Mouse (Mus musculus): ENCODE measurements around the gene Efcab10. TPM values are rescaled to one million over a fixed set of nuclear protein-coding genes. Genes with fewer than 3 reads are reported as not detected.

The Efcab10 gene
- polyA plus RNA-seq (2015; fragmentation: Nextera tagmentation; extraction: Ambion mirVana) = 0.36 and 0.46 TPM in 2 replicates

- DNase-seq (ENCODE audit: low spot score) = no peak
Measured at GRCm38 (mm10) chr12:33394804-33395623, at the start of gene Efcab10. Gene Efcab10 (plus strand): TSS chr12:33394854.

DNA sequence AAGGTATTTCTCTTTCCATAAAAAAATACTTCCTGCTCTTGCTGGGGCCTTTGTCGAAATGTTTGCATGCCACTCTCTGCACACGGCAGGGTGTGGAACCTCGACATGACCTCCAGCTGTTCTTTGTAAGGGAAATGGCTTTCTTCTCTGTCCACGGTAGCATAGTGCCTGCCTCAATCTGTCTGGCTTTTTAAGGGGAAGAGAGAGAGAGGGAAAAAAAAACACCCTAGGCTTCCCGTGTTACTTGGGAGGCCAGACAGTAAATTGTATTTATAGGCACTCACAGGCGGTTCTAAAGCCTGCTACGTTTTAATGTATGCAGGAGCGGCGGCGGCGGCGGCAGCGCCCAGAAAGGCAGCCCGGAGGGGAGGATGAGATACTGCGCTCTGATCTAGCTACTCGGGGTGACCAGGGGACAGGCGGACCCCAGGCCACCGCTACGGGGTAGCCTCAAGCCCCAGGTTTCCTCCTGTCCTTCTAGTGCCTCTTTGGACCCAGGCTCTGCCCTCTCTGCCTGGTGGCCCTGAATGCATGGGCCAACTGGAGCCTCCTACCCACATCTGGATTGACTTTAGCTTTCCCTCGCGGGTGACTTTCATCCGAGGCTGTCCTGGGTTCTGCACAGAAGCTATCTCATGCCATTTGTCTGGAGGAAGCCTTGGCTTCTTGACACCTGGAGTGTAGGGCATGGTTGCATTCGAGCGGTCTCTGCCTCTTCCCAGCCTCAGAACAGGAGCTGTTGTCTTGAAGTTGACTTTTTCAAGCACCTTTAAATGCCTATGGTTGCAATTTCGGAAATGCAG, 49.5 kb upstream of the Efcab10 start:
- DNase-seq (ENCODE audit: low spot score) = no peak

DNA sequence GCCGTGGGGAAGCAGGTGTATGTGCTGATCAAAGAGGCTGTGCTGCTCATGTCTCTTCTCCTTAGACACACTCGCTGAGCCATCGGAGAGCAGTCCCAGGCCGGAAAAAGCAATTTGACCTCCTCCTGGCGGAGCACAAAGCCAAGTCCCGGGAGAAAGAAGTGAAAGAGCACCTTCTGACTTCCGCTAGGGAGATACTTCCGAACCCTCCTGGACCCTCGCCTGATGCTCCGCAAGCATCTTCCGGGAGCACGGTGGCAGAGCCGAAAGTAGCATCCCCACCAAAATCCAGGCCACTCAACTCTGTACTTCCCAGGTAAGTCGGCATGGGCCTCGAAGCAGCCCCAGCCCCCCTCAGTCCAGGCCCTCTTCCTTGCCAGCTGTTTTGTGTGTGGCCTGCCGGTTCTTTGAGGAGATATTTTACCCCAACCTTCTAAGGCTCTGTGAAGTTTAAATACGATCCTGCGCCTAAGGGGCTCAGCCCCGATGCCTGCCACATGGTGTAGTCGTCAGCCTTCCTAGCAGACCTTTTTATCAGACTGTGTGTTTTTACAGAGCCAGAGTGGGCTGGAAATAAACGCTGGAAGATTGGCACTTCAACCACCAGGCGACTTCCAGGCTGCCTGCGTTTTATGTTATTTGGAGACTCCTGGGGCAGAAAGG, 48.8 kb upstream of the Efcab10 start:
- DNase-seq (ENCODE audit: low spot score) = no peak

DNA sequence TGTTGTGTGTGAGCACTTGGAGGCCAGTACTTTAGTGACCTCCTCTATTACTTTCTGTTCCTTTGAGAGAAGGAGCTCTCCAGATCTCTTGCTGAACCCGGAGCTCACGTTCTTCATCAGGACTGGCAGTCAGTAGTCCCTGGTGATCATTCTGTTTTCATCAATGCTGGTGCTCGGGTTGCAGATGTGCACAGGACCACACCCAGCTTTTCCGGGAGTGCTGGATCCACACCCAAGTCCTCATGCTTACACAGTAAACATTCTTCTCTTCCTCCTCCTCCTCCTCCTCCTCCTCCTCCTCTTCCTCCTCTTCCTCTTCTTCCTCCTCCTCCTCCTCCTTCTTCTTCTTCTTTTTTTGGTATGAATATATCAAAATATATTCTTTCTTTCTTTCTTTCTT, 42.0 kb upstream of the Efcab10 start:
- no peak for DNase-seq (ENCODE audit: low spot score)

DNA sequence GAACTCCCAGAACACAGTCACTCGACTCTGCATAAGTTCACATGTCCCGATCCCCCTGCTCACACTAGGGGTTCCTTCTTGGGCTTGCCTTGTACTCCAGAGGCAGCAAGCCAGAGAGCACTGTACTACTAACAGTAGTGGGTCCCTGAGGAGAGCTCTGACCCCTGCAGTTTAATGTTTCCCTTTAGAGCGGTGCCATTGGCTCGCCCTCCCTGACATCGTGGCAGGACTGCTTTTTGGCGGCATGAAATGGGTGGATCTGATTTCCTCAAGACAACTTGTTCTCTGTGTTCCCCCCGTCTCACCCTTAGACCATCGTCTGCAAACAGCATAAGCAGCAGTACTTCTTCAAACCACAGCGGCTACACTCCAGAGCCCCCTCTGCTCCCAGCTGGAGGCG, 36.3 kb upstream of the Efcab10 start:
- DNase-seq (ENCODE audit: low spot score) = no peak

DNA sequence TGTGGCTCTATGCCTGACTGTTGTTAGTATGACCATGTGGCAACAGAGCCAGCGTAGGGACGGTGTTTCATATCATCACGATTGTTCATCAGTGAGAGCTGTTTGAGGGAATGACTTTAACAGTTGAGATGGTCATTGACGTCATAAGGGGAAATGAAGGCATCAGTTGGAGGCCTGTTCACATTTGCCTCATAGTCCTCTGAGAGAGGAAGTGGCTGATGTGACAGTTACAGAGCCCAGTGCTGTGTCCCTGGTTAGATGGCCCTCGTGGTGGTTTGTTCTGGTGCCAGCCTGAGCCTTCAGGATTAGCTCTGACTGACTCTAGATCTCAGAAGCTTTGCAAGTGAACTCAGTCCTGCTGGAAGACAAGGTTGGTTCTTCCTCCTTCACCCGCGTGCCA, 35.4 kb upstream of the Efcab10 start:
- DNase-seq (ENCODE audit: low spot score) = no peak

DNA sequence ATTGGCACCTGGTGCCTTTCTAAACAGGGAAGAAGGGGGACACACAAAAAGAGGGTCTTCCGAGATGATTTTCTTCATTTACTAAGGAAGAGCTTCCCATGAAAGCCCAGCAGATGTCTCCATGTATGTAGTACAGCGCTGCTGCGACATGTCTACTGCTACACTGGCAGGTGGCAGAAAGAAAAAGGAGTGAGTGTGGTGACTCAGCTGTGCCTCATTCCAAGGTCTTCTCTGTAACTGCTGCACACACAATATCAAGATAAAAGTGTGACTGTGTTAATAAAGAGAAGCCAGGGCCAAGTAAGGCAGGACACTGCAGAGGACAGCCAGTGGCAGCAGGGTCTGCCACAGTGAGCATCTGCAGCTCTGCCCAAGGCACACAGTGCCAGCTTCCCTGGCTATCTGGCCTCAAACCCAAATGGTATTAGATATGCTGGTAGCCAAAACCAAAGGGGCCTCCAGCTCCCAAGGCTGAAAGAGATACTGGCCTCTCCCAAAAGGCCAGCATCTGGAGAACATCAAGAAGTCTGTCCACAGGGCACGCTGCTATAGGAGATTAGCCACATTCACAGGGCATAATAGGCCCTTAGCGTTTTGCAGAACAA, 34.7 kb upstream of the Efcab10 start:
- DNase-seq (ENCODE audit: low spot score) = no peak

GRCm38 (mm10) chr12:33360729-33361128, 33.9 kb upstream of the Efcab10 start:
- no peak for DNase-seq (ENCODE audit: low spot score)

- no peak for DNase-seq (ENCODE audit: low spot score)
Measured at GRCm38 (mm10) chr12:33364511-33364910, 30.1 kb upstream of the Efcab10 start.

- no peak for DNase-seq (ENCODE audit: low spot score)
Measured at GRCm38 (mm10) chr12:33365133-33365532, 29.5 kb upstream of the Efcab10 start.

- DNase-seq (ENCODE audit: low spot score) = no peak
Measured at GRCm38 (mm10) chr12:33369555-33369954, 25.1 kb upstream of the Efcab10 start.

GRCm38 (mm10) chr12:33379624-33380445, 14.8 kb upstream of the Efcab10 start:
- DNase-seq (ENCODE audit: low spot score) = peak; percentile 81

- DNase-seq (ENCODE audit: low spot score) = peak; percentile 63
Measured at GRCm38 (mm10) chr12:33388842-33389241, 5.8 kb upstream of the Efcab10 start.

GRCm38 (mm10) chr12:33390844-33391560, 3.7 kb upstream of the Efcab10 start:
- DNase-seq (ENCODE audit: low spot score) = no peak

- DNase-seq (ENCODE audit: low spot score) = no peak
Measured at GRCm38 (mm10) chr12:33403265-33403693, 8.6 kb downstream of the Efcab10 start.

- DNase-seq (ENCODE audit: low spot score) = no peak
Measured at GRCm38 (mm10) chr12:33404996-33405395, 10.3 kb downstream of the Efcab10 start.

GRCm38 (mm10) chr12:33405398-33406026, 10.9 kb downstream of the Efcab10 start:
- no peak for DNase-seq (ENCODE audit: low spot score)

DNA sequence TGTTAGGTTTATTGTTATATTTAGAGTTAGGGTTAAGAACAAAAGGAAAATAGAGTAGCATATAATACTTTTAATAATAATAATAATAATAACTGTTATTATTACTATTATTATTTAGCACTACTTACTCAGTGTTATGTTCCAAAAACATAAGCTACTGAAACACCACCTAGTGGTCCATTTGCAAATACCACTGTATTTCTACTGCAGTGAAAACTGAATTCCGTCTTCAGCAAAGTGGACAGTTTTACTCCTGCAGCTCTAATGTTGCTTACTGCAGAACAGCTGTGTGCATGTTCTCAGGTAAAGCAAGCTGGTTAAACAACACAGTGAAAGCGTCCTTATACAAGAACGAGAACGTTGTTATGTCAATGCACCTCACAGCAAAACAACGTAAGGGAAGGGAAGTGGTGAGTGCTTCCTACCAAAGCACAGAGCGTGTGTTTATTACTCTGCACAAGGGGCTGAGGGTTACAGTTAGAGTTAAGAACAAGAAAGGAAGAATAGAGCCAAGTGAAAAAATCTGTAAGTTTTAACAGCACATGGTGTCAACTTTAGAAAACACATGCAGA, 17.0 kb downstream of the Efcab10 start:
- no peak for DNase-seq (ENCODE audit: low spot score)

DNA sequence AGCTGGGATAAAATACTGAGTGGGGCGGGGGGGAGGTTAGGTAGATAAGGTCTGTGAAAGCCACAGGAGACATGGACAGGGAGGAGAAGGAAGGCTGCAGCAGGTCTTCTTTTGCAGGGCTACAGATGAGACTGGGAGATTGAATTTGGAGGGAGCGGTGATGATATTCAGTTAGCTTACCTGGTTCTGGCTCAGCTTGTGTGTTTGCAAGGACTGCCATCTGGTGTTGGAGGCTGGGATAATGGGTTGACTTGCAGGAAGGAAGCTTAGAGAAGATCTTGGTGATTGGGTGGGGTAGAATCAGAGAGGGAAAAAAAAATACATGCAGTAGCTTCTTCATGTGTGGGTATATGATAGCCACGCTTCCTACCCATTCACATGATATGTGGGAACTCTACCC, 29.7 kb downstream of the Efcab10 start:
- peak; percentile 59 for DNase-seq (ENCODE audit: low spot score)
